12 mouse cellular contexts compared by ENCODE assay signal in the genomic region with DNA sequence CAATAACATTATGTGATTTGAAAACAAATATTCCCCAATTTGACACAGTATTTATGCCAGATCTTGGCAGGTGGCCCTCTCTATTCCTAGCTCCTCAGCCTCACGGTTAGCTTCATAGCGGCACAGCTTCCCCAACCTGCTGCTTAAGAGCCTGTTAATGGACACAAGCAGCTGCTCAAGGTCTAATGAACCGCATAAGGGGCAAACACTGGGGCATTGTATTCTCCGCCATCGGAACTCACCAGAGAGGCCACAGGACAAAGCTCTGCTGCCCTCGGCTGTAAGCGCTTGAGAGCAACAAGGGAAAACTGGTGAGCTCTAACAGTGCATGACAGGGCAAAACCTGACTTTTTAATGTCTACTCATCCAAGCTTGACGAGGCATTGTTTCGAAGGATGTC. TPM values are rescaled to one million over a fixed set of nuclear protein-coding genes. Genes with fewer than 3 reads are reported as not detected.
A peak's percentile ranks its signal among the peaks of the same experiment; 100 is the strongest.
DNase-seq lines count a peak whose midpoint lies in the region; ATAC-seq and TF ChIP-seq lines count a peak whose summit lies in the region.
"Had no signal": no experiment of that assay in that cellular context is flagged by ENCODE, and none has a peak within 500 bp of the region (broad histone marks: within the 10 kb centered on the region; RNA-seq: fewer than 3 reads in every experiment).

No protein-coding gene starts in this region.

- no peak for TF ChIP-seq POLR2A in kidney, adult 2 months (IDR thresholded peaks at IDR 0.05; ENCODE audit: low read depth, low read length)

- H3K27me3 ChIP-seq in kidney, embryonic 15.5 days = peaks cover 42% of the 10 kb centered on the region
- H3K27me3 ChIP-seq in kidney, adult 2 months (replicated peaks; ENCODE audit: control insufficient read depth, insufficient read depth, low read length) = no peaks in the 10 kb centered on the region
- peaks cover 50% of the 10 kb centered on the region for H3K27me3 ChIP-seq in forebrain, embryonic 12.5 days

- no peak overlapping the region for H3K9ac ChIP-seq in kidney, embryonic 15.5 days
- H3K9ac ChIP-seq in forebrain, embryonic 12.5 days = no peak overlapping the region
- H3K9ac ChIP-seq: liver, embryonic 15.5 days had no signal

- H3K27ac ChIP-seq in kidney, embryonic 15.5 days = no peak overlapping the region
- H3K27ac ChIP-seq in kidney, adult 2 months (ENCODE audit: insufficient read depth, low read depth, low read length) = no peak overlapping the region
- no peak overlapping the region for H3K27ac ChIP-seq in forebrain, embryonic 12.5 days
- H3K27ac ChIP-seq: liver, embryonic 15.5 days had no signal

- TF ChIP-seq CTCF in kidney, adult 2 months (conservative IDR thresholded peaks at IDR 0.05; ENCODE audit: insufficient read depth, insufficient read length, low read depth, low read length) = no peak

- 52% methylated on average over 9 of the region's 9 CpGs for WGBS in kidney, embryonic 15.5 days
- WGBS in kidney, adult 2 months = 31% methylated on average over 9 of the region's 9 CpGs
- WGBS in forebrain, embryonic 12.5 days = 4% methylated on average over 9 of the region's 9 CpGs

- no peaks in the 10 kb centered on the region for H3K36me3 ChIP-seq in kidney, embryonic 15.5 days
- H3K36me3 ChIP-seq in kidney, adult 2 months (ENCODE audit: control insufficient read depth, insufficient read depth, low read length) = no peaks in the 10 kb centered on the region
- no peaks in the 10 kb centered on the region for H3K36me3 ChIP-seq in forebrain, embryonic 12.5 days (replicated peaks)
- H3K36me3 ChIP-seq: liver, embryonic 15.5 days had no signal

- H3K9me3 ChIP-seq in kidney, embryonic 15.5 days (replicated peaks) = no peaks in the 10 kb centered on the region
- no peaks in the 10 kb centered on the region for H3K9me3 ChIP-seq in forebrain, embryonic 12.5 days
- H3K9me3 ChIP-seq: liver, embryonic 15.5 days had no signal

- no peak for DNase-seq in kidney, adult 2 months
- peak; percentile 32 for DNase-seq in cerebellum, adult 11 months
- DNase-seq in mesoderm, embryonic 11.5 days (ENCODE audit: low read depth, low spot score) = peak; percentile 80
- no peak for DNase-seq in urinary bladder, postnatal 36 days (ENCODE audit: low spot score in 2 of 2)
- no peak for DNase-seq in heart, postnatal 4 days
- DNase-seq in c-Kit-positive CD71-positive TER-119-positive erythroid progenitor cells, embryonic 14.5 days (ENCODE audit: low spot score) = no peak
- DNase-seq: B cell, adult 2 months had no signal

- peaks cover 19% of the 10 kb centered on the region for H3K4me1 ChIP-seq in kidney, embryonic 15.5 days
- H3K4me1 ChIP-seq in kidney, adult 2 months (ENCODE audit: control insufficient read depth, insufficient read depth, low read length) = no peaks in the 10 kb centered on the region
- H3K4me1 ChIP-seq in forebrain, embryonic 12.5 days = peaks cover 26% of the 10 kb centered on the region
- H3K4me1 ChIP-seq: liver, embryonic 15.5 days had no signal

- H3K4me2 ChIP-seq in kidney, embryonic 15.5 days = no peak overlapping the region
- no peak overlapping the region for H3K4me2 ChIP-seq in forebrain, embryonic 12.5 days
- H3K4me2 ChIP-seq: liver, embryonic 15.5 days had no signal

- ATAC-seq in kidney, embryonic 15.5 days (replicated peaks; ENCODE audit: low FRiP score) = peak; percentile 73
- peak; percentile 44; the same call in 1 of the 2 replicates for ATAC-seq in forebrain, embryonic 12.5 days (ENCODE audit: low FRiP score)

- H3K4me3 ChIP-seq in kidney, embryonic 15.5 days (replicated peaks) = no peak overlapping the region
- H3K4me3 ChIP-seq in kidney, adult 2 months (ENCODE audit: insufficient read depth, low read depth, low read length) = no peak overlapping the region
- no peak overlapping the region for H3K4me3 ChIP-seq in forebrain, embryonic 12.5 days (replicated peaks)
- H3K4me3 ChIP-seq: erythroblast, embryonic 14.5 days; liver, embryonic 15.5 days had no signal

RNA-seq across cellular contexts. Expression of gene Unc13c, which starts 2.0 kb away (rescaled TPM):
- 0.49 and 0.52 TPM in 2 replicates for polyA plus RNA-seq in kidney, embryonic 15.5 days (2015; fragmentation: Nextera tagmentation; extraction: Ambion mirVana)
- polyA plus RNA-seq in kidney, adult 2 months (2012; rRNA removed) = 0.18 and 0.28 TPM in 2 replicates
- 0.46 and 0.81 TPM in 2 replicates for polyA plus RNA-seq in forebrain, embryonic 12.5 days (2016; fragmentation: Nextera tagmentation; extraction: Ambion mirVana)
- 1 to 10 TPM; 3.4 to 3.6 TPM for total RNA-seq in heart, postnatal 4 days (2021)
- polyA plus RNA-seq: erythroblast, embryonic 14.5 days; large intestine, adult 2 months had no signal

Comparison
In these comparisons a context has a peak if more than half of its experiments do, and no peak if none do; other contexts are left out.
1. DNase-seq: peak in cerebellum, adult 11 months (single experiment) and mesoderm, embryonic 11.5 days (single experiment); none in kidney, adult 2 months (single experiment), urinary bladder, postnatal 36 days (0 of 2), heart, postnatal 4 days (single experiment) and c-Kit-positive CD71-positive TER-119-positive erythroid progenitor cells, embryonic 14.5 days (single experiment).